Mouse (Mus musculus): ENCODE measurements around the gene Prkag1. TPM values are rescaled to one million over a fixed set of nuclear protein-coding genes. Genes with fewer than 3 reads are reported as not detected.
"Not testable (repeated sequence)": the region's sequence is repeated elsewhere in the genome, so short reads cannot be mapped to it uniquely, and the experiment has no call there.

Prkag1 gene
- total RNA-seq, 2 experiments from 2014 or later: 49.0 to 52.5 TPM

GRCm38 (mm10) chr15:98821403-98821802 is 9.9 kb downstream of the Prkag1 start:
- DNase-seq: no peak

- no peak for DNase-seq
Observed at GRCm38 (mm10) chr15:98820937-98821336, 10.4 kb downstream of the Prkag1 start.

- no peak for DNase-seq
Observed at GRCm38 (mm10) chr15:98818171-98818570, 13.2 kb downstream of the Prkag1 start.

GRCm38 (mm10) chr15:98812741-98813424 is 18.4 kb downstream of the Prkag1 start:
- DNase-seq: peak; percentile 82 to 84

- DNase-seq: not testable (repeated sequence)
Observed at GRCm38 (mm10) chr15:98810212-98810611, 21.1 kb downstream of the Prkag1 start.

- no peak for DNase-seq
Observed at GRCm38 (mm10) chr15:98809390-98809789, 21.9 kb downstream of the Prkag1 start, which contains the start of gene Ddn. Ddn (minus strand) TSS chr15:98809490.

- DNase-seq: peak; percentile 86 to 87
Observed at GRCm38 (mm10) chr15:98808651-98809134, 22.6 kb downstream of the Prkag1 start.

- DNase-seq: peak; percentile 82 to 83
Observed at GRCm38 (mm10) chr15:98807895-98808650, 23.2 kb downstream of the Prkag1 start.

- DNase-seq: peak in 1 of 2 experiments; percentile 41
Observed at GRCm38 (mm10) chr15:98806809-98807770, 24.2 kb downstream of the Prkag1 start.

GRCm38 (mm10) chr15:98806071-98806808 is 25.1 kb downstream of the Prkag1 start:
- no peak for DNase-seq

- DNase-seq: peak; percentile 75 to 76
Observed at GRCm38 (mm10) chr15:98805324-98806040, 25.8 kb downstream of the Prkag1 start.

- DNase-seq: peak; percentile 89 to 90
Observed at GRCm38 (mm10) chr15:98804054-98804453, 27.3 kb downstream of the Prkag1 start.

- no peak for DNase-seq
Observed at GRCm38 (mm10) chr15:98802926-98803325, 28.4 kb downstream of the Prkag1 start.

- peak; percentile 63 to 77 for DNase-seq
Observed at GRCm38 (mm10) chr15:98799396-98799795, 31.9 kb downstream of the Prkag1 start.

- DNase-seq: no peak
Observed at GRCm38 (mm10) chr15:98798903-98799302, 32.4 kb downstream of the Prkag1 start.

GRCm38 (mm10) chr15:98797835-98798492 is 33.4 kb downstream of the Prkag1 start:
- DNase-seq: no peak

GRCm38 (mm10) chr15:98796803-98797595 is 34.3 kb downstream of the Prkag1 start:
- DNase-seq: no peak

GRCm38 (mm10) chr15:98793141-98793698 is 38.1 kb downstream of the Prkag1 start:
- no peak for DNase-seq

All from layer of hippocampus, postnatal 36 days (tissue).